In the genomic region with DNA sequence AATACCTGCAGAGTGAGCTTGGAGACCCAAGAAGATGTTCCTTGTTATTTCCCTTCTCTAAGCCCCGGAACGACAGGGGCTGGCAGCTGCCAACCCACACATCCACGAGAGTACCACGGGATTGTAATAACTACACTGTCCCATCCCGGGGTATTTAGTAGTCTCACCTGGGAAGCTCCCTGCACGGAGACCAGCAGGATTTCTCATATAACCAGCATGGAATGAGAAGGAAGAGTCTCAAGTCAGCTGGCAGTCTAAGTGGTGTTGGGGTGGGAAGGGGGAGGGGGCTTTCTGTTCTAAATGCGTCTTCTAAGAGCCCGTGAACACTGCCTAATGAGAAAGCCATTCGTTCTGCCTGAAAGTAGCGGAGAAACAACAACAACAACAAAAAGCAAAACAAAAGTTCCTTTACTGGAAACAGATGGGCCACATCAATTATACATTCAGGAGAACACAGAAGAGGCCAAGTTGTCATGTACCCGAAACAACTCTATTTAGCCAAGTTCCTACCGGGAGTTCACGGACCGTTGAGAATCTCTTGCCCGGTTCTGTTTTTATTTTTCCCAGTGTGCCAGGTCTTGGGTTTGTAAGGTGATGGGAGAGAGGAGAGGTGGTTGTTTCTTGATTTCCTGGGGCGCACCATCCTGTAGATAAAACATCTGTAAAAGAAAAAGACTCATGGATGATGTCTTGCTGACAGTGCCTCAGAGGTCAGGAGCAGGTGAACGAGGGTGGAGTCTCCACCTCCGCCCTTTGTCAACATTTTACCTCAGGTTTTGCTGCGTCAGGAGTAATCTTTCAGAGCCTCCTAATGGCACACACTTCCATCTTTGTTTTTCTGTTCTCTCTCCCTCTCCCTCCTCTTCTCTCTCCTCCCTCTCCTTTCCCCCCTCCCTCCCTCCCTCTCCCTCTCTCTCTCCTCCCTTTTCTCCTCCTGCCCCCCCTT, we compare ENCODE assay signal across 11 mouse cellular contexts.
A peak's percentile ranks its signal among the peaks of the same experiment; 100 is the strongest.
DNase-seq lines count a peak whose midpoint lies in the region; ATAC-seq and TF ChIP-seq lines count a peak whose summit lies in the region.
"Had no signal": no experiment of that assay in that cellular context is flagged by ENCODE, and none has a peak within 500 bp of the region (broad histone marks: within the 10 kb centered on the region; RNA-seq: fewer than 3 reads in every experiment).

No protein-coding gene starts in this region.

- no peaks in the 10 kb centered on the region for H3K9me3 ChIP-seq in heart, embryonic 12.5 days (replicated peaks)
- no peaks in the 10 kb centered on the region for H3K9me3 ChIP-seq in hindbrain, embryonic 13.5 days

- DNase-seq in heart, adult 9 months (ENCODE audit: low spot score in 2 of 2) = no peak
- DNase-seq in ZHBTc4 (ENCODE audit: low read depth, low spot score) (peak; percentile 40), MN1 (ENCODE audit: low spot score) (no peak)
- DNase-seq in kidney, postnatal 14 days = peak; percentile 24
- no peak for DNase-seq in spleen, postnatal 10 days (ENCODE audit: low spot score in 2 of 2)
- DNase-seq in cerebellum, adult 2 months = no peak
- DNase-seq: cerebellum, postnatal 10 days had no signal

- H3K4me1 ChIP-seq in heart, embryonic 12.5 days (replicated peaks) = peaks cover 43% of the 10 kb centered on the region
- H3K4me1 ChIP-seq in hindbrain, embryonic 13.5 days (replicated peaks) = peaks cover 14% of the 10 kb centered on the region
- no peaks in the 10 kb centered on the region for H3K4me1 ChIP-seq in cerebellum, adult 2 months (ENCODE audit: control insufficient read depth, insufficient read depth, low read length)

- peak overlapping the region; percentile 73 for H3K27ac ChIP-seq in heart, embryonic 12.5 days (ENCODE audit: poor library complexity, severe bottlenecking)
- H3K27ac ChIP-seq in hindbrain, embryonic 13.5 days = no peak overlapping the region
- no peak overlapping the region for H3K27ac ChIP-seq in cerebellum, adult 2 months (ENCODE audit: insufficient read depth, low read length)
- H3K27ac ChIP-seq: left cerebral cortex, adult 2 months; macrophage had no signal

- peak overlapping the region; percentile 27 for H3K4me2 ChIP-seq in heart, embryonic 12.5 days
- peak overlapping the region; percentile 31 for H3K4me2 ChIP-seq in hindbrain, embryonic 13.5 days

- TF ChIP-seq CTCF in cerebellum, adult 2 months (IDR thresholded peaks at IDR 0.05; ENCODE audit: borderline replicate concordance, insufficient read depth, low read depth, low read length) = no peak

- ATAC-seq in heart, embryonic 12.5 days (ENCODE audit: insufficient number of reproducible peaks, low FRiP score) = no peak
- peak; percentile 41; the same call in 1 of the 2 replicates for ATAC-seq in hindbrain, embryonic 13.5 days (ENCODE audit: low FRiP score)

- no peaks in the 10 kb centered on the region for H3K27me3 ChIP-seq in heart, embryonic 12.5 days (replicated peaks)
- no peaks in the 10 kb centered on the region for H3K27me3 ChIP-seq in hindbrain, embryonic 13.5 days
- no peaks in the 10 kb centered on the region; the same call in 1 of the 2 replicates for H3K27me3 ChIP-seq in cerebellum, adult 2 months (ENCODE audit: control insufficient read depth, insufficient read depth, low read length)

- H3K36me3 ChIP-seq in heart, embryonic 12.5 days = no peaks in the 10 kb centered on the region
- H3K36me3 ChIP-seq in hindbrain, embryonic 13.5 days = no peaks in the 10 kb centered on the region

- no peak for TF ChIP-seq POLR2A in cerebellum, adult 2 months (IDR thresholded peaks at IDR 0.05; ENCODE audit: borderline replicate concordance, insufficient read depth, low read length)

- 49% methylated on average over 19 of the region's 19 CpGs for WGBS in heart, embryonic 12.5 days
- 38% methylated on average over 19 of the region's 19 CpGs for WGBS in hindbrain, embryonic 13.5 days
- WGBS in cerebellum, adult 2 months = 24% methylated on average over 19 of the region's 19 CpGs

- no peak overlapping the region for H3K9ac ChIP-seq in heart, embryonic 12.5 days
- H3K9ac ChIP-seq in hindbrain, embryonic 13.5 days = no peak overlapping the region

- no peak overlapping the region for H3K4me3 ChIP-seq in heart, embryonic 12.5 days
- no peak overlapping the region; the same call in 1 of the 2 replicates for H3K4me3 ChIP-seq in hindbrain, embryonic 13.5 days
- no peak overlapping the region for H3K4me3 ChIP-seq in cerebellum, adult 2 months (replicated peaks; ENCODE audit: insufficient read depth, low read depth, low read length)
- H3K4me3 ChIP-seq: left cerebral cortex, adult 2 months had no signal

Comparison
In these comparisons a context has a peak if more than half of its experiments do, and no peak if none do; other contexts are left out.
1. DNase-seq: peak in ZHBTc4 (single experiment) and kidney, postnatal 14 days (single experiment); none in heart, adult 9 months (0 of 2), spleen, postnatal 10 days (0 of 2), cerebellum, adult 2 months (0 of 2) and MN1 (single experiment).